Mouse (Mus musculus): ENCODE measurements around the gene Toe1. TPM values are rescaled to one million over a fixed set of nuclear protein-coding genes. Genes with fewer than 3 reads are reported as not detected.
A peak's percentile ranks its signal among the peaks of the same experiment; 100 is the strongest.

The Toe1 gene
- polyA plus RNA-seq, 1 experiment from 2014 or later: 29.6 TPM

GRCm38 (mm10) chr4:116811012-116811411 lies 3.6 kb upstream of the Toe1 start:
- H3K4me2 ChIP-seq (ENCODE audit: low read length): no peak overlapping the region
- H3K27me3 ChIP-seq (replicated peaks; ENCODE audit: control insufficient read depth, insufficient read depth, low read length): no peaks in the 10 kb centered on the region
- no peaks in the 10 kb centered on the region for H3K36me3 ChIP-seq (ENCODE audit: control insufficient read depth, insufficient read depth, low read length)
- no peak overlapping the region for H3K4me3 ChIP-seq (ENCODE audit: low read length)
- H3K27ac ChIP-seq (ENCODE audit: low read depth, low read length): no peak overlapping the region
- WGBS: 86% methylated on average over 3 of the region's 3 CpGs
- ATAC-seq: no peak
- no peaks in the 10 kb centered on the region for H3K9me3 ChIP-seq (ENCODE audit: control insufficient read depth, low read length)
- H3K9ac ChIP-seq (ENCODE audit: low read depth, low read length): no peak overlapping the region
- peaks cover 9% of the 10 kb centered on the region for H3K4me1 ChIP-seq (ENCODE audit: control insufficient read depth, insufficient read depth, low read depth, low read length)

GRCm38 (mm10) chr4:116799901-116800300 lies 7.5 kb downstream of the Toe1 start:
- H3K36me3 ChIP-seq (ENCODE audit: control insufficient read depth, insufficient read depth, low read length): peaks cover 19% of the 10 kb centered on the region
- H3K27ac ChIP-seq (ENCODE audit: low read depth, low read length): no peak overlapping the region
- H3K9me3 ChIP-seq (ENCODE audit: control insufficient read depth, low read length): no peaks in the 10 kb centered on the region
- no peaks in the 10 kb centered on the region for H3K27me3 ChIP-seq (replicated peaks; ENCODE audit: control insufficient read depth, insufficient read depth, low read length)
- no peak overlapping the region for H3K9ac ChIP-seq (ENCODE audit: low read depth, low read length)
- H3K4me1 ChIP-seq (ENCODE audit: control insufficient read depth, insufficient read depth, low read depth, low read length): no peaks in the 10 kb centered on the region
- 40% methylated on average over 5 of the region's 5 CpGs for WGBS
- H3K4me3 ChIP-seq (ENCODE audit: low read length): no peak overlapping the region
- ATAC-seq: no peak
- H3K4me2 ChIP-seq (ENCODE audit: low read length): no peak overlapping the region

- H3K27me3 ChIP-seq (replicated peaks; ENCODE audit: control insufficient read depth, insufficient read depth, low read length): no peaks in the 10 kb centered on the region
- H3K9me3 ChIP-seq (ENCODE audit: control insufficient read depth, low read length): no peaks in the 10 kb centered on the region
- no peak overlapping the region for H3K9ac ChIP-seq (ENCODE audit: low read depth, low read length)
- WGBS: 66% methylated on average over 1 of the region's 1 CpGs
- no peak overlapping the region for H3K4me3 ChIP-seq (ENCODE audit: low read length)
- no peak overlapping the region for H3K4me2 ChIP-seq (ENCODE audit: low read length)
- no peak for ATAC-seq
- no peaks in the 10 kb centered on the region for H3K36me3 ChIP-seq (ENCODE audit: control insufficient read depth, insufficient read depth, low read length)
- no peak overlapping the region for H3K27ac ChIP-seq (ENCODE audit: low read depth, low read length)
- no peaks in the 10 kb centered on the region for H3K4me1 ChIP-seq (ENCODE audit: control insufficient read depth, insufficient read depth, low read depth, low read length)
These were observed 10.9 kb downstream of the Toe1 start for GRCm38 (mm10) chr4:116796442-116797110.

- no peak for ATAC-seq
- Histone ChIP-seq H3K4me3 (ENCODE audit: low read length) (no peak overlapping the region), H3K9ac (ENCODE audit: low read depth, low read length) (no peak overlapping the region), H3K27ac (ENCODE audit: low read depth, low read length) (no peak overlapping the region), H3K36me3 (ENCODE audit: control insufficient read depth, insufficient read depth, low read length) (no peaks in the 10 kb centered on the region), H3K9me3 (ENCODE audit: control insufficient read depth, low read length) (no peaks in the 10 kb centered on the region), H3K4me2 (ENCODE audit: low read length) (no peak overlapping the region), H3K27me3 (replicated peaks; ENCODE audit: control insufficient read depth, insufficient read depth, low read length) (no peaks in the 10 kb centered on the region), H3K4me1 (ENCODE audit: control insufficient read depth, insufficient read depth, low read depth, low read length) (no peaks in the 10 kb centered on the region)
- WGBS: 77% methylated on average over 2 of the region's 2 CpGs
These were observed 13.2 kb downstream of the Toe1 start for GRCm38 (mm10) chr4:116794273-116794672.

GRCm38 (mm10) chr4:116792453-116792852 lies 15.0 kb downstream of the Toe1 start:
- ATAC-seq: no peak
- no peaks in the 10 kb centered on the region for H3K9me3 ChIP-seq (ENCODE audit: control insufficient read depth, low read length)
- no peaks in the 10 kb centered on the region for H3K36me3 ChIP-seq (ENCODE audit: control insufficient read depth, insufficient read depth, low read length)
- no peak overlapping the region for H3K27ac ChIP-seq (ENCODE audit: low read depth, low read length)
- H3K4me3 ChIP-seq (ENCODE audit: low read length): no peak overlapping the region
- H3K9ac ChIP-seq (ENCODE audit: low read depth, low read length): no peak overlapping the region
- no peaks in the 10 kb centered on the region for H3K27me3 ChIP-seq (replicated peaks; ENCODE audit: control insufficient read depth, insufficient read depth, low read length)
- 89% methylated on average over 8 of the region's 8 CpGs for WGBS
- no peaks in the 10 kb centered on the region for H3K4me1 ChIP-seq (ENCODE audit: control insufficient read depth, insufficient read depth, low read depth, low read length)
- H3K4me2 ChIP-seq (ENCODE audit: low read length): no peak overlapping the region

- WGBS: 12% methylated on average over 3 of the region's 3 CpGs
- no peaks in the 10 kb centered on the region for H3K36me3 ChIP-seq (ENCODE audit: control insufficient read depth, insufficient read depth, low read length)
These were observed 18.5 kb downstream of the Toe1 start for GRCm38 (mm10) chr4:116788956-116789355.

GRCm38 (mm10) chr4:116787985-116788760 lies 19.3 kb downstream of the Toe1 start:
- H3K27me3 ChIP-seq (replicated peaks; ENCODE audit: control insufficient read depth, insufficient read depth, low read length): no peaks in the 10 kb centered on the region
- H3K36me3 ChIP-seq (ENCODE audit: control insufficient read depth, insufficient read depth, low read length): no peaks in the 10 kb centered on the region
- no peak overlapping the region for H3K9ac ChIP-seq (ENCODE audit: low read depth, low read length)
- no peaks in the 10 kb centered on the region for H3K4me1 ChIP-seq (ENCODE audit: control insufficient read depth, insufficient read depth, low read depth, low read length)
- H3K27ac ChIP-seq (ENCODE audit: low read depth, low read length): no peak overlapping the region
- H3K4me3 ChIP-seq (ENCODE audit: low read length): no peak overlapping the region
- 41% methylated on average over 7 of the region's 7 CpGs for WGBS
- H3K9me3 ChIP-seq (ENCODE audit: control insufficient read depth, low read length): no peaks in the 10 kb centered on the region
- no peak for ATAC-seq
- H3K4me2 ChIP-seq (ENCODE audit: low read length): no peak overlapping the region

More at GRCm38 (mm10) chr4:116788956-116789355, 18.5 kb downstream of the Toe1 start:
- peak; percentile 67 for ATAC-seq
- no peaks in the 10 kb centered on the region for H3K9me3 ChIP-seq (ENCODE audit: control insufficient read depth, low read length)
- H3K4me1 ChIP-seq (ENCODE audit: control insufficient read depth, insufficient read depth, low read depth, low read length): no peaks in the 10 kb centered on the region
- H3K4me3 ChIP-seq (ENCODE audit: low read length): no peak overlapping the region
- no peak overlapping the region for H3K27ac ChIP-seq (ENCODE audit: low read depth, low read length)
- no peaks in the 10 kb centered on the region for H3K27me3 ChIP-seq (replicated peaks; ENCODE audit: control insufficient read depth, insufficient read depth, low read length)
- no peak overlapping the region for H3K9ac ChIP-seq (ENCODE audit: low read depth, low read length)
- H3K4me2 ChIP-seq (ENCODE audit: low read length): no peak overlapping the region

- Histone ChIP-seq H3K27me3 (replicated peaks; ENCODE audit: control insufficient read depth, insufficient read depth, low read length) (no peaks in the 10 kb centered on the region), H3K4me2 (ENCODE audit: low read length) (no peak overlapping the region), H3K4me3 (ENCODE audit: low read length) (no peak overlapping the region), H3K27ac (ENCODE audit: low read depth, low read length) (no peak overlapping the region), H3K9ac (ENCODE audit: low read depth, low read length) (no peak overlapping the region), H3K36me3 (ENCODE audit: control insufficient read depth, insufficient read depth, low read length) (no peaks in the 10 kb centered on the region), H3K9me3 (ENCODE audit: control insufficient read depth, low read length) (no peaks in the 10 kb centered on the region), H3K4me1 (ENCODE audit: control insufficient read depth, insufficient read depth, low read depth, low read length) (peaks cover 3% of the 10 kb centered on the region)
- no peak for ATAC-seq
- 100% methylated on average over 1 of the region's 1 CpGs for WGBS
These were observed 20.9 kb downstream of the Toe1 start for GRCm38 (mm10) chr4:116786587-116786986.

GRCm38 (mm10) chr4:116782171-116782570 lies 25.3 kb downstream of the Toe1 start:
- WGBS: 6% methylated on average over 8 of the region's 8 CpGs
- Histone ChIP-seq H3K27ac (ENCODE audit: low read depth, low read length) (no peak overlapping the region), H3K4me3 (ENCODE audit: low read length) (no peak overlapping the region), H3K4me1 (ENCODE audit: control insufficient read depth, insufficient read depth, low read depth, low read length) (peaks cover 3% of the 10 kb centered on the region), H3K36me3 (ENCODE audit: control insufficient read depth, insufficient read depth, low read length) (no peaks in the 10 kb centered on the region), H3K27me3 (replicated peaks; ENCODE audit: control insufficient read depth, insufficient read depth, low read length) (no peaks in the 10 kb centered on the region), H3K9ac (ENCODE audit: low read depth, low read length) (no peak overlapping the region), H3K9me3 (ENCODE audit: control insufficient read depth, low read length) (no peaks in the 10 kb centered on the region), H3K4me2 (ENCODE audit: low read length) (no peak overlapping the region)
- no peak for ATAC-seq

All from hindbrain, embryonic 16.5 days (tissue).